Mouse (Mus musculus): ENCODE results near the gene Ifi213. TPM values are rescaled to one million over a fixed set of nuclear protein-coding genes. Genes with fewer than 3 reads are reported as not detected.
A peak's percentile ranks its signal among the peaks of the same experiment; 100 is the strongest.
"Not testable (repeated sequence)": the region's sequence is repeated elsewhere in the genome, so short reads cannot be mapped to it uniquely, and the experiment has no call there.

Gene Ifi213
- total RNA-seq (2017) = 1.1 TPM in 1 of 2 replicates, not detected in the other

DNA sequence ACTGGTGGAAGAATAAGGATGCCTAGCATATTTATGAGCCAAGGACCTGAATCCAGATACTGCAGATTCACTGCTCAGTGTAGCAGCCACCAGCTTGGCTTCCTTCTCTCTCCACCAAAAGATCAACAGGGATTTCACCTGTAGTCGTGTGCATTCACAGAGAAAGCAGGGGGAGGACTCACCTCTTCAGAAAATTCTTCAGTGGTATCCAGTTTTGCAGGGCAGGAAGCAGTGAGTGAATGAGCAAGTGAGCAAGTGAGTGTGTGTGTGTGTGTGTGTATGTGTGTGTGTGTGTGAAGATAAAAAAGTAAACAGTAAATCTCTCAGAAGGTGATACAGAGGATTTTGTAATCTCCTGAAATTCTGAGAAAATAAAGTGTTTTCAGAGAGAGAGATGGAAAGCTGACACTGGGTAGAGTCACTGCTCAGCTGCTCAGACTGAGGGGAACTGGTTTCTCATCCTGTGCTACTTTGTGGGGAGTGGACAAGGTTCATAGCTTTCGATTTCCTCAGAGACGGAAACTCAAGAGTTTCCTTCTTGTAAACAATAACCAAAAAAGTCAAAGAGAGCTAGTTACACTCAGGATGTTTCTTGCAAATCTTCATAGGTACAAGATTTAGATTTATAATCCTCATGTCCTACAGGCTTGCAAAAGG lies at the start of gene Ifi213:
TSS of gene Ifi213 (minus strand) at position 437 of the 657 bp plus-strand sequence.
- ATAC-seq (replicated peaks; ENCODE audit: low read depth, poor library complexity, severe bottlenecking) = not testable (repeated sequence)

DNA sequence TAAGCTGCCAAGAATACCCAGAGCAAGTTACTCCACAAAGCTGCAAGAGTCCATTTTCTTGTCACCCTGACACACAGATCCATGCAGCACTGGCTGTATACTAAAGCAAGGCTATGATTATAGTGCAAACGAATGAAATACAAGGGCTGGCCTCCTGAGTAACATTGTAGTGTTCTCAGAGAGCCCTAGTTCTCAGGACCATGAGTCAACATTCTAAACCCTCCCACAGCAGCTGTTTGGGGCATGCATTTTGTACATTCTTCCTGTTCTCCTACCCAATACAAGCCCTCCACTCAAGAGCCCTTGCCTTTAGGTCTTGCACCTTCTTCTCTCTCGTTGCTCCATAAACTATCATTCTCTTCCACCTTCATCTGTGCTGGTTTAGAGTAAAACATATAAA lies 46.3 kb upstream of the Ifi213 start:
- no peak for ATAC-seq (replicated peaks; ENCODE audit: low read depth, poor library complexity, severe bottlenecking)

DNA sequence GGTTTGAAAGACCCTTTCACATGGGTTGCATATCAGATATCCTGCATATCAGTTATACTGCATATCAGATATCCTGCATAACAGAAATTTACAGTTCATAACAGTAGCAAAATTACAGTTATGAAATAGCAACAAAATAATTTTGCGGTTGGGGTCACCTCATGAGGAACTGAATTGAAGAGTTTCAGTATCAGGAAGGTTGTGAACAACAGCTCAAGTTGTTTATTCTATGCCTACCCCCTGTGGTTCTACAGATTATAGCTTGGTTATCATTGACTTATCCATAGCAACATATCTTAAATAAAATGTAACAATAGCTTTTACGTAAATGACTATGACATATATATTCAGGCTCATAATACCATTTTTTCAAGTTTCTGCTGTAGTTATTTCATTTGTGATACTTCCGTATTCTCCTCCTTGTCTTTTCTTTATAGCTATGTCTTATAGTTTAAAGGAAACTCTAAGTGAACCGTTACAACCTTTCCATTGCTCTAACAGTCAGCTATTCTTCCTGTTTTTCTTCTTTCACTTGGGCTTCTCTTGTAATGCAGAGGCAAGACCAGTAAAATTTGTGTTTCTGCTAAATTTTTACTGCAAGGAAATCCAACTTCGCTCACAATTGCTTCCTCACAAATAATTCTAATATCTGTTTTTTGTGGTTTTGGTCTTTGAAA lies 35.0 kb upstream of the Ifi213 start:
- peak; percentile 65 for ATAC-seq (replicated peaks; ENCODE audit: low read depth, poor library complexity, severe bottlenecking)

DNA sequence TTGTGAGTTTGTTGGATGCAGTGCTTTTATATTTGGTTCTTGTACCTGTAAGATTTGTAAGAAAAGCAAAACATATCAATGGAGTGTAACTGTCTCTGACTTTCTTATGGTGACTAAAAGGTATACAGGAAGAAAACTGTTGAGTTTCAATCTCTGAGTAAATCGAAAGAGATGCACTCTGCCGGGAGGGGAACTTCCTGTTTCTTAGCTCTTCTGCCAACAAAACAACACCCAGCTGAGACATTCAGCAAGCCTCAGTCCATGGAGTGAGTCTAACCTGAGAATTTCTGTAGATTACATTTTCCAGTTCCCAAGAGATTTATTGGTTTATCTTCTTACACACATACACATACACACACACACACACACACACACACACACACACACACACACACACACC lies 31.5 kb upstream of the Ifi213 start, which contains the start of gene Ifi209:
TSS of gene Ifi209 (plus strand) at position 296 of the 400 bp plus-strand sequence.
- peak; percentile 76 for ATAC-seq (replicated peaks; ENCODE audit: low read depth, poor library complexity, severe bottlenecking)

DNA sequence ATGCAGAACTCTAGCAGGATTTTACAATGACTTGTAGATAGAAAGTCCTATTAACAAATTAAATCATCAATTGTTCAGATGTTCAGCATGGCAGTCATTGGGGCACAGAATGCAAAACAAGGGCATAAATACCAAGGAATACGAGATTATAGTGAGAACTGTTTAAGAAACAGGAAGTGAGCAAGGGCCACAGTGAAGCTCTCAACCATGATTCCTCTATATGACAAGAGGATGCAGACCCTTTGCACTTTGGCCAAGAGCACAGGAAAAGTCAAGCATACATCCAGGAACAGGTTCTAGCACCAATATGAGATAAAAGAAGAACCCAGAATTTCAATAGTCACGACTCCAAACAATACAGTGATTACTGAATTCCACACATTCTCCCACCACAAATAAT lies 27.6 kb upstream of the Ifi213 start:
- ATAC-seq (replicated peaks; ENCODE audit: low read depth, poor library complexity, severe bottlenecking) = peak; percentile 56

DNA sequence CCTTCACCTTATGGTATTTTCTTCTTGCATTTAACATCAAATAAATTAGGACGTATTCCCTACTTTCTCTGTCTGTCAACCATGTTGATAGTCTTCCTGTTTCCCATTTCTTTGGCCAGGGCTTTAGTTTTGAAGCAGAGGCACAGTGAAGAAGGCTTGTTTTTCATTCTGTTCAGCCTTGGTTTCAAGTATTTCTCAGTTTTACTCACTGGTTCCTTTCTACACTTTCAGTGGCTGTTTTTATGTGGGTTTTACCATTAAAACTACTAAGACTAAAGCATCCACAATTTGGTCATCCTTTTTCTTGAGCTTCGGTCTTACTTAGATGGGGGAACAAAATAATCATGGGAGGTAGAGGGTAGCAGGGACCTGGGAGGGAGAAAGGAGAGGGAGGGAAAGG lies 25.0 kb upstream of the Ifi213 start:
- ATAC-seq (replicated peaks; ENCODE audit: low read depth, poor library complexity, severe bottlenecking) = no peak

DNA sequence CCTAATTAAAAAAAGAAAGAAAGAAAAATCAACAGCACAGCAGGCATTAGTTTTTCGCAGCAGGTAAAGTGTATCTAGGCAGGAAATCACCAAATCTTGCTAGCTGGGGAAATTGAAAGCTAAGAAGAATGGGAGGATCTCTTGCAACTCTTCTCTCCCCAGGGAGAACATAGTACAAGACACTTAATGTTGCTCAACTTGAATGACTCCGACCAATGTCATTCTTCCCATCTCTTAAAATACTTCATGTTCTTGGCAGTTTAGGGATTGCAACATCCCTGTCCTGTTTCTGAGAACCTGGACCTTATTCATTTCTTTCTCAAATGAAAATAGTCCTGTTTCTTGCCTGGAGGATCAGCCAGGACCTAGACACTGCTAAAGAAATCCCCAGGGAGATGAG lies 23.1 kb upstream of the Ifi213 start:
- peak; percentile 50; the same call in 1 of the 2 replicates for ATAC-seq (replicated peaks; ENCODE audit: low read depth, poor library complexity, severe bottlenecking)

DNA sequence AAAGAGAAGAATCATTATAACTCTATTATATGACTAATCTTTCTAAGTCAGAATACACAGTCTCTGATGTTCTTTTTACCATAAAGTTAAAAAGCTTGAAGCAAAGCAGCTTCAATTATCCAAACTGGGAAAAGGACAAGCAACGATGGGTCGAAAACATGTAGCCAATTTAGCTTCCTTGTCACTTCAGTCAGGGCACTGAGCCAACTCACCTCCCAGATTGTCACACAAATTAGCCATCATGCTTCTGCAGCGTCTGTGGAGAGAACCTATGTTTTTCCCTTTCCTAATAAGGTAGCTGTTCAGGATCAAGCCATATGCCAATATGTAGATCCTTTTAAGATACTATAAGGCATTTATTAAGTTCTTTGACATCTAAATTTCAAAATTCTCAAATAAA lies 11.2 kb upstream of the Ifi213 start:
- not testable (repeated sequence) for ATAC-seq (replicated peaks; ENCODE audit: low read depth, poor library complexity, severe bottlenecking)

DNA sequence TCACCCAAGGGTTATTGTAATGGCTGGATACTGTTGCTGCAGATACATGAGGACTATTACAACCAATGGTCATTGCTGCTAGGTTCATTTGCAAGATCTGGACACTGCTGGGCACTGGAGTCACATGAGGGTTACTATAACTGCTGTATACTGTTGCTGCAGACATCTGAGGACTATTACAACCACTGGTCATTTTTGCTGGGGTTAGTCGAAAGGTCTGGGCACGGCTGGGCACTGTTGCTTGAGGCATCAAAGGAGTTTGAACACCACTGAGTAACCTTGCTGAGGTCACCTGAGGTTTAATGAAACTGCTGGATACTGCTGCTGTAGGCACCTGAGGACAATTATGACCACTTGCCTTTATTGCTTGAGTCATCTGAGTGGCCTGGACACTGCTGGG lies 9.4 kb downstream of the Ifi213 start:
- ATAC-seq (replicated peaks; ENCODE audit: low read depth, poor library complexity, severe bottlenecking) = not testable (repeated sequence)

DNA sequence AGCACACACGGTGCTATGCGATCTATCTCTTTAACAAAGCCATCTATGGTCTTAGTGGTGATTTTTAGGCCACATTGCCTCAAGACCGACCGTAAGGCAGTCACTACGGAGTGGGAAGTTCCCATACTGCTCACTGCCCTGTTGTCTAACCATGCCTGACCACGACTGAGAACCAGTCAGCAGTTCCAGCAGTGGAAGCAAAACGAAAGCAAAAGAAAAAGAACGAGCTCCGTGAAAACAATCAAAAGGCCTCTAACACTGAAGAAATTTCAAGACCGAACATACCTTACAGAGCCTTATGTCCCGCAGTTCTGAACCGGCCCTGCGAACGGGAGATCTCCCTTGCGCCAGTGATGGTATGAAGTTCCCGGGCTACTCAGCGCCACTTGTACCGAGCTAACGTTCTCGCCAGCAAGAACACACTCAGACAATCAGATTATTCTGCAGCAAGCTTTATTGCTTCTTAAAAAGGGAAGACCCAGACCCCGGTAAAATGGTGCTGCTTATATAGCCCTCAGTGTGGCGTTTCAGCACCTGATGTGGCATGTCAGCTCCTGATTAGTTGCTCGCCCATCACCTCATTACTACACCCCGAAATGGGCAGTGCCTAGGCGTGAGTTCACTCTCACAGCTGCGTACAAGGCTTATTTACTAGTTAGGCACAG lies 19.0 kb downstream of the Ifi213 start:
- no peak for ATAC-seq (replicated peaks; ENCODE audit: low read depth, poor library complexity, severe bottlenecking)

DNA sequence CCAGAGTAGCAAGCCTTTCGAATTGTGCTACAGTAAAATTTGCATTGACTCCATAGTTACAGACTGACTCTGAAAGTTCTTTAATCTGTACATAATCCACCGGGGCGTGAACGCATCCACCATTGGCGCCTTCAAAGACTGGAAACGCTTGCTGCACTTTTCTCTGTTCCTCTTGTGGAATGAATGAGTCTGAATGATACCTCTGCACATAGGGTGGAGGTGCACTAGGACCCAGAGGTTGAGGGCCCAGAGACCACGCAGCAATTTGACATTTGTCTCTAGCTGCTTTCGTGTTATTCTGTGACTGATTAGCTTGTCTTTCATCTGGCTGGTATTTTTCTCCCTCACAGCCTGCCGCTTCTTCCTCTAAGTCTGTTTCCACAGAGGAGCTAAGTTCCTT lies 20.0 kb downstream of the Ifi213 start:
- ATAC-seq (replicated peaks; ENCODE audit: low read depth, poor library complexity, severe bottlenecking) = no peak

DNA sequence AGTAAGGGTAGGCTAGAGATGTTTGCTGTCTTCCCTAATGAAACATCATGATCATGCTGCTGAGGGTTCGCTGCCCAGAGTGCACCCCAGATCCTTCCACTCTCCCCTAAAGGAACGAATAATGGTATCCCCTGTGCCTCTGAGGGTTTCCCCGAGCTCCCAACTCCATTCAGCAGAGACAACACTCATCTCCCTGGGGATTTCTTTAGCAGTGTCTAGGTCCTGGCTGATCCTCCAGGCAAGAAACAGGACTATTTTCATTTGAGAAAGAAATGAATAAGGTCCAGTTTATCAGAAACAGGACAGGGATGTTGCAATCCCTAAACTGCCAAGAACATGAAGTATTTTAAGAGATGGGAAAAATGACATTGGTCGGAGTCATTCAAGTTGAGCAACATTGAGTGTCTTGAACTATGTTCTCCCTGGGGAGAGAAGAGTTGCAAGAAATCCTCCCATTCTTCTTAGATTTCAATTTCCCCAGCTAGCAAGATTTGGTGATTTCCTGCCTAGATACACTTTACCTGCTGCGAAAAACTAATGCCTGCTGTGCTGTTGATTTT lies 48.5 kb downstream of the Ifi213 start:
- not testable (repeated sequence) for ATAC-seq (replicated peaks; ENCODE audit: low read depth, poor library complexity, severe bottlenecking)

DNA sequence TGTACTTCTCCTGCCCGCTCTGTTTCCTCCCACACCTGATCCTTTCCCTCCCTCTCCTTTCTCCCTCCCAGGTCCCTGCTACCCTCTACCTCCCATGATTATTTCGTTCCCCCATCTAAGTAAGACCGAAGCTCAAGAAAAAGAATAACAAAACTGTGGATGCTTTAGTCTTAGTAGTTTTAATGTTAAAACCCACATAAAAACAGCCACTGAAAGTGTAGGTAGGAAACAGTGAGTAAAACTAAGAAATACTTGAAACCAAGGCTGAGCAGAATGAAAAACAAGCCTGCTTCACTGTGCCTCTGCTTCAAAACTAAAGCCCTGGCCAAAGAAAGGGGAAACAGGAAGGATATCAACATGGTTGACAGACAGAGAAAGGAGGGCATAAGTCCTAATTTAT lies 50.3 kb downstream of the Ifi213 start:
- not testable (repeated sequence) for ATAC-seq (replicated peaks; ENCODE audit: low read depth, poor library complexity, severe bottlenecking)

DNA sequence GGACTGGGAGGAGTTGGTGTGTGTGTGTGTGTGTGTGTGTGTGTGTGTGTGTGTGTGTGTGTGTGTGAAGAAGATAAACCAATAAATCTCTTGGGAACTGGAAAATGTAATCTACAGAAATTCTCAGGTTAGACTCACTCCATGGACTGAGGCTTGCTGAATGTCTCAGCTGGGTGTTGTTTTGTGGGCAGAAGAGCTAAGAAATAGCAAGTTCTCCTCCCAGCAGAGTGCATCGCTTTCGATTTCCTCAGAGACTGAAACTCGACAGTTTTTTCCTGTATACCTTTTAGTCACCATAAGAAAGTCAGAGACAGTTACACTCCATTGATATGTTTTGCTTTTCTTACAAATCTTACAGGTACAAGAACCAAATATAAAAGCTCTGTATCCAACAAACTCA lies 63.3 kb downstream of the Ifi213 start, which contains the start of gene Ifi214:
TSS of gene Ifi214 (minus strand) at position 167 of the 400 bp plus-strand sequence.
- 0 out of 2 replicates have a peak, but pooled peaks have one; percentile 39 for ATAC-seq (replicated peaks; ENCODE audit: low read depth, poor library complexity, severe bottlenecking)

DNA sequence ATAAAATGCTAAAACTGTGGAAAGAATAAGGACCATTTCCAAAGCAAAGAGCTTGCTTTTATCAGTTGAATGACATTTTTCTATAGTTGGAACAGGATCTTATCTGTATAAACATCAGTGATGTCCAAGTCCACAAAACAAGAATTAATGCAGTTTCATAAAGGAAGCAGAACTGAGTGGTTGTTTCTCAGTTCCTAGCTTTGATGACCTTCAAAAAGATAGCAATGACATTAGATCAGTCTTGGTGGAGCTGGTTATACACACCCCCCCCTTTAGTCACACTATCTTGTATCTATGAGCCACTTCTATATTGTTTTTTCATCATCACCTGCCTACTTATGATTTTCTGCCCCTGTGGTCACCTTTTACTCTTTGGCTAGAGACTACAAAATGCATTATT lies 77.6 kb downstream of the Ifi213 start:
- 0 out of 2 replicates have a peak, but pooled peaks have one; percentile 25 for ATAC-seq (replicated peaks; ENCODE audit: low read depth, poor library complexity, severe bottlenecking)

Other genes with a start within 250 kb of the Ifi213 start
- gene Aim2, start 248.4 kb downstream of the Ifi213 start, total RNA-seq (2017) = 58.6 and 72.0 TPM in 2 replicates
- gene Cadm3, start 231.6 kb downstream of the Ifi213 start, total RNA-seq (2017) = 0.05 TPM in 1 of 2 replicates, not detected in the other
- 0.27 and 0.92 TPM in 2 replicates for gene Ifi206, start 108.2 kb downstream of the Ifi213 start, total RNA-seq (2017)
- not detected in 2 replicates for gene Ifi214, start 63.3 kb downstream of the Ifi213 start, total RNA-seq (2017)
- 34.0 and 38.0 TPM in 2 replicates for gene Ifi209, start 31.6 kb upstream of the Ifi213 start, total RNA-seq (2017)
- gene Ifi208, start 74.4 kb upstream of the Ifi213 start, total RNA-seq (2017) = 0.10 and 1.5 TPM in 2 replicates
- 0.50 and 1.3 TPM in 2 replicates for gene Ifi207, start 142.5 kb upstream of the Ifi213 start, total RNA-seq (2017)
- gene Ifi204, start 167.7 kb upstream of the Ifi213 start, total RNA-seq (2017) = 2.2 and 3.2 TPM in 2 replicates

Measured in common myeloid progenitor, adult 5-6 weeks (primary cell).